Mouse (Mus musculus) G1E (cell line): Measurements from ENCODE around the gene Gzf1.

Experiments used
- CTCF ChIP-seq: IDR thresholded peaks from 2 replicates; pipeline ENCODE4 v1.5.1; 2012; ENCODE audit warnings: low read depth, low read length, inconsistent platforms, mixed read lengths
- POLR2AphosphoS5 ChIP-seq: IDR thresholded peaks from 2 replicates; pipeline ENCODE4 v1.6.1; 2012; ENCODE audit warnings: low read depth, low read length, inconsistent platforms; ENCODE audit not compliant: insufficient replicate concordance

- no peak for TF ChIP-seq CTCF
- no peak for TF ChIP-seq POLR2AphosphoS5
Observed at GRCm38 (mm10) chr2:148707202-148707530, 26.3 kb downstream of the Gzf1 start.
